Mouse (Mus musculus): ENCODE results near the gene Zfp593. TPM values are rescaled to one million over a fixed set of nuclear protein-coding genes. Genes with fewer than 3 reads are reported as not detected.

Zfp593 gene
- total and polyA plus RNA-seq, 2 experiments from 2014 or later: 4.2 to 5.4 TPM

GRCm38 (mm10) chr4:134287575-134288025 lies 42.2 kb upstream of the Zfp593 start, which contains the start of gene Pdik1l:
Gene Pdik1l (minus strand): TSS chr4:134287895.
- Histone ChIP-seq H3K4me3 (ENCODE audit: low read depth, low read length) (peak within 1 kb of the TSS; percentile 91), H3K36me3 (replicated peaks; ENCODE audit: control insufficient read depth, insufficient read depth, low read length) (peaks cover 17% of the 10 kb centered on the region), H3K27me3 (ENCODE audit: control insufficient read depth, insufficient read depth, low read length) (no peaks in the 10 kb centered on the region), H3K9ac (replicated peaks; ENCODE audit: low read depth, low read length) (peak within 1 kb of the TSS; percentile 86), H3K27ac (ENCODE audit: low read depth) (peak within 1 kb of the TSS; percentile 96), H3K4me2 (ENCODE audit: low read depth, low read length) (peak within 1 kb of the TSS; percentile 95), H3K4me1 (ENCODE audit: control insufficient read depth, insufficient read depth) (peaks cover 30% of the 10 kb centered on the region), H3K9me3 (replicated peaks; ENCODE audit: control insufficient read depth, low read length) (no peaks in the 10 kb centered on the region)
- under 1% methylated on average over 33 of the region's 43 CpGs for WGBS
- ATAC-seq (ENCODE audit: insufficient read depth, low read depth) (peak; percentile 82), DNase-seq (ENCODE audit: low spot score) (peak; percentile 78)
- TF ChIP-seq EP300 (IDR thresholded peaks at IDR 0.05; ENCODE audit: low read depth) (no peak; the same call in 1 of the 2 replicates), CTCF (IDR thresholded peaks at IDR 0.05; ENCODE audit: low read depth) (no peak)

DNA sequence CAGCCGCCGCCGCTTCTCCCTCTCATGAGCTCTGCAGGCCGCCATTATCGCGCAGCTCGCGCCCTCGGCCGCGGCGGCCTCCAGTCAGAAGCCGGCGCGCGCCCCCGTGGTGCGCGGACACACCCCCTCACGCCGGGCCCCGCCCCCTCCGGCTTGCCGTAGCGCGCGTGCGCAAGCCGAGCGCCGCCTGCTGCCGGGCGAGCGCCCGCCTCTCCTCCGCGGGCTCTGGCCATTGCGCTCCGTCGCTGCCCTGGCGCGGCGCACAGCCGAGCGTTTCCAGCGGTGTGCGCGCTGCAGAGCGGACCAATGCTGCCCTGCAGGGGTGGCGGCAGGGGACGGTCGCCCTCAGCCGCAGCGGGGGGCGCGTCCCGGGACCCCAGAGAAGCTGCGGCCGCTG lies 41.8 kb upstream of the Zfp593 start:
- H3K27ac ChIP-seq (ENCODE audit: low read depth): peak overlapping the region; percentile 96
- no peaks in the 10 kb centered on the region for H3K9me3 ChIP-seq (replicated peaks; ENCODE audit: control insufficient read depth, low read length)
- peak overlapping the region; percentile 86 for H3K9ac ChIP-seq (replicated peaks; ENCODE audit: low read depth, low read length)
- DNase-seq (ENCODE audit: low spot score): peak; percentile 93
- 0% methylated on average over 51 of the region's 59 CpGs for WGBS
- ATAC-seq (ENCODE audit: insufficient read depth, low read depth): peak; percentile 93
- peak overlapping the region; percentile 95 for H3K4me2 ChIP-seq (ENCODE audit: low read depth, low read length)
- H3K36me3 ChIP-seq (replicated peaks; ENCODE audit: control insufficient read depth, insufficient read depth, low read length): peaks cover 21% of the 10 kb centered on the region
- peaks cover 27% of the 10 kb centered on the region for H3K4me1 ChIP-seq (ENCODE audit: control insufficient read depth, insufficient read depth)
- peak overlapping the region; percentile 91 for H3K4me3 ChIP-seq (ENCODE audit: low read depth, low read length)
- TF ChIP-seq EP300 (IDR thresholded peaks at IDR 0.05; ENCODE audit: low read depth) (no peak; the same call in 1 of the 2 replicates), CTCF (IDR thresholded peaks at IDR 0.05; ENCODE audit: low read depth) (peak; percentile 25; the same call in 1 of the 2 replicates)
- no peaks in the 10 kb centered on the region for H3K27me3 ChIP-seq (ENCODE audit: control insufficient read depth, insufficient read depth, low read length)

- Histone ChIP-seq H3K9me3 (replicated peaks; ENCODE audit: control insufficient read depth, low read length) (no peaks in the 10 kb centered on the region), H3K4me1 (ENCODE audit: control insufficient read depth, insufficient read depth) (peaks cover 27% of the 10 kb centered on the region), H3K36me3 (replicated peaks; ENCODE audit: control insufficient read depth, insufficient read depth, low read length) (peaks cover 27% of the 10 kb centered on the region), H3K4me2 (ENCODE audit: low read depth, low read length) (peak overlapping the region; percentile 95), H3K27ac (ENCODE audit: low read depth) (peak overlapping the region; percentile 81), H3K27me3 (ENCODE audit: control insufficient read depth, insufficient read depth, low read length) (no peaks in the 10 kb centered on the region), H3K9ac (replicated peaks; ENCODE audit: low read depth, low read length) (peak overlapping the region; percentile 86), H3K4me3 (ENCODE audit: low read depth, low read length) (peak overlapping the region; percentile 91)
- peak; percentile 25 for DNase-seq (ENCODE audit: low spot score)
- peak; percentile 21 for ATAC-seq (ENCODE audit: insufficient read depth, low read depth)
- no peak for TF ChIP-seq CTCF (IDR thresholded peaks at IDR 0.05; ENCODE audit: low read depth)
- WGBS: 3% methylated on average over 59 of the region's 59 CpGs
These were observed 41.1 kb upstream of the Zfp593 start for GRCm38 (mm10) chr4:134286226-134287167.

- Histone ChIP-seq H3K4me3 (ENCODE audit: low read depth, low read length) (no peak overlapping the region), H3K36me3 (replicated peaks; ENCODE audit: control insufficient read depth, insufficient read depth, low read length) (peaks cover 38% of the 10 kb centered on the region), H3K4me2 (ENCODE audit: low read depth, low read length) (no peak overlapping the region), H3K27ac (ENCODE audit: low read depth) (no peak overlapping the region), H3K9ac (replicated peaks; ENCODE audit: low read depth, low read length) (no peak overlapping the region), H3K9me3 (replicated peaks; ENCODE audit: control insufficient read depth, low read length) (no peaks in the 10 kb centered on the region), H3K4me1 (ENCODE audit: control insufficient read depth, insufficient read depth) (peaks cover 27% of the 10 kb centered on the region), H3K27me3 (ENCODE audit: control insufficient read depth, insufficient read depth, low read length) (no peaks in the 10 kb centered on the region)
- 50% methylated on average over 2 of the region's 2 CpGs for WGBS
- TF ChIP-seq EP300 (IDR thresholded peaks at IDR 0.05; ENCODE audit: low read depth) (no peak), CTCF (IDR thresholded peaks at IDR 0.05; ENCODE audit: low read depth) (no peak)
- ATAC-seq (ENCODE audit: insufficient read depth, low read depth) (no peak), DNase-seq (ENCODE audit: low spot score) (no peak)
These were observed 39.5 kb upstream of the Zfp593 start for GRCm38 (mm10) chr4:134284942-134285341.

DNA sequence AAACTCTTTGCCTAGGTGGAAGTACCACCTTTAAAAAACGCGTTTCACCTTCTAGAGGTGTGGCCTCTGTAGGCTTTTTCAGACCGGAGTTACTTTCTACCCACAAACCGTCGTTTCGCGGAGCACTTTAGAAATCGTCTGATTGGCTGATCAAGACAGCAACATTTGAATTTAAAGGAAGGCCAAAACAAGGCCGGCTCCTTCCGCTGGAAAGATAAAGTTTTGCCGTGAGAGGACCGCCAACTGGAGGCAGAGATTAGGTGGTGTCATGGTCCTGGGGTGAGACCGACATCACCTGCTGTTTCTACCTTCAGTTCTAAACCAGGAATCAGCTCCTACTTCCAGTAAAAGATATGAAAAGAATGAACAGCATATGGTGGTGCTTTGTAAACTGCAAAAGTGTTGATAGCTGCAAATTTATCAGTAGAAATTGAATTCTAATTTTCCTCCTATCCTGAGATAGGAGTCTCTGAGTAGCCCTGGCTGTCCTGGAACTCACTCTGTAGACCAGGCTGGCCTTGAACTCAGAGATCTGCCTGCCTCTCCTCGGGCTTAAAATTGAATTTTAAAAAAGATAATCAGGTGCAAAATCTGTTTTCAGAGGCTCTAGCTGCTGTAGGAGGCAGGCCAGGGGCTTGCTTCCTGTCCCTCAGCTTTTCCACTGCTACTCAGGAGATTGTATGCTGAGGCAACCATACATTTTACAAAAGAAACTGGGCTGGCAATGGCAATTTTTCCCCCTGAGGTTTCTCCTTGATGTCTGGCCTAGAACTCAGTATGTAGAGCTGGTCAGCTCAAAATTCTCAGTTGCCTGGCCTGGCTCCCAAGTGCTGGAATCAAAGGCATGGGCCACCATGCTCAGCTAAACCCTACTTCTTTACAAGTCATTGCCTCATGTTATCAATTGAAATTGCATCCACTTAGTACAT lies 28.3 kb upstream of the Zfp593 start:
- peak overlapping the region; percentile 54 for H3K4me2 ChIP-seq (ENCODE audit: low read depth, low read length)
- DNase-seq (ENCODE audit: low spot score): no peak
- peak overlapping the region; percentile 11; the same call in 1 of the 2 replicates for H3K27ac ChIP-seq (ENCODE audit: low read depth)
- peaks cover 5% of the 10 kb centered on the region; the same call in 1 of the 2 replicates for H3K4me1 ChIP-seq (ENCODE audit: control insufficient read depth, insufficient read depth)
- peaks cover 26% of the 10 kb centered on the region for H3K36me3 ChIP-seq (replicated peaks; ENCODE audit: control insufficient read depth, insufficient read depth, low read length)
- H3K27me3 ChIP-seq (ENCODE audit: control insufficient read depth, insufficient read depth, low read length): no peaks in the 10 kb centered on the region
- TF ChIP-seq EP300 (IDR thresholded peaks at IDR 0.05; ENCODE audit: low read depth) (no peak), CTCF (IDR thresholded peaks at IDR 0.05; ENCODE audit: low read depth) (no peak)
- H3K9ac ChIP-seq (replicated peaks; ENCODE audit: low read depth, low read length): no peak overlapping the region
- whole genome bisulfite sequencing: 2% methylated on average over 14 of the region's 14 CpGs
- H3K4me3 ChIP-seq (ENCODE audit: low read depth, low read length): peak overlapping the region; percentile 31
- no peak; the same call in 1 of the 2 replicates for ATAC-seq (ENCODE audit: insufficient read depth, low read depth)
- no peaks in the 10 kb centered on the region for H3K9me3 ChIP-seq (replicated peaks; ENCODE audit: control insufficient read depth, low read length)

All from heart, postnatal 0 days (tissue).